Mouse (Mus musculus) hindbrain, embryonic 14.5 days (tissue): ENCODE results near the gene Lmnb2. TPM values are rescaled to one million over a fixed set of nuclear protein-coding genes. Genes with fewer than 3 reads are reported as not detected.

Experiments
- ATAC-seq: fragments of 200-750 bp; cut with Nextera tagmentation; 2 replicates; pipeline ENCODE4 v1.8.0; 2017; ENCODE audit warnings: moderate number of reproducible peaks, mild to moderate bottlenecking, moderate TSS enrichment, moderate library complexity; ENCODE audit not compliant: low FRiP score
- DNase-seq: peaks from one replicate; pipeline ENCODE4 v3.0.0-alpha.2; 2015; ENCODE audit warnings: low spot score
- H3K27ac ChIP-seq: fragments of 300-500 bp; sonication (generic); 2 replicates; pipeline ENCODE4 v1.5.1; 2014; ENCODE audit warnings: mild to moderate bottlenecking, moderate library complexity
- H3K27me3 ChIP-seq: fragments of 300-500 bp; sonication (generic); 2 replicates; pipeline ENCODE4 v1.6.1; 2014; ENCODE audit warnings: mild to moderate bottlenecking, low read length, mixed read lengths; ENCODE audit not compliant: control insufficient read depth, insufficient read depth
- H3K36me3 ChIP-seq: fragments of 300-500 bp; sonication (generic); replicated peaks from 2 replicates; pipeline ENCODE4 v1.6.1; 2014; ENCODE audit not compliant: control insufficient read depth, insufficient read depth
- H3K4me1 ChIP-seq: fragments of 300-500 bp; sonication (generic); replicated peaks from 2 replicates; pipeline ENCODE4 v1.6.1; 2014; ENCODE audit warnings: antibody characterized with exemption, low read length, mixed read lengths; ENCODE audit not compliant: control insufficient read depth, insufficient read depth
- H3K4me2 ChIP-seq: fragments of 300-500 bp; sonication (generic); replicated peaks from 2 replicates; pipeline ENCODE4 v1.6.1; 2014; ENCODE audit warnings: mild to moderate bottlenecking, moderate library complexity
- H3K4me3 ChIP-seq: fragments of 300-500 bp; sonication (generic); replicated peaks from 2 replicates; pipeline ENCODE4 v1.5.1; 2014; ENCODE audit warnings: mild to moderate bottlenecking, low read length
- H3K9ac ChIP-seq: fragments of 300-500 bp; sonication (generic); 2 replicates; pipeline ENCODE4 v1.6.1; 2014
- H3K9me3 ChIP-seq: fragments of 300-500 bp; sonication (generic); 2 replicates; pipeline ENCODE4 v1.6.1; 2016; ENCODE audit warnings: low read length; ENCODE audit not compliant: control insufficient read depth
- WGBS: fragments of 180-500 bp; shearing (Covaris S2); extraction: QIAGEN DNeasy Blood & Tissue Kit; methylation state at CpG from one replicate; pipeline ENCODE4 v1.1.7; 2014; 5-methylcytosine and 5-hydroxymethylcytosine counted together
- polyA plus RNA-seq: library from polyadenylated mRNA; unstranded; fragments of >200 nt; fragmentation: Nextera tagmentation; extraction: Ambion mirVana; gene quantifications from 2 replicates; pipeline ENCODE4 v1.2.1, GENCODE M21; 2014

Gene Lmnb2
- polyA plus RNA-seq = 12.9 and 13.8 TPM in 2 replicates

DNA sequence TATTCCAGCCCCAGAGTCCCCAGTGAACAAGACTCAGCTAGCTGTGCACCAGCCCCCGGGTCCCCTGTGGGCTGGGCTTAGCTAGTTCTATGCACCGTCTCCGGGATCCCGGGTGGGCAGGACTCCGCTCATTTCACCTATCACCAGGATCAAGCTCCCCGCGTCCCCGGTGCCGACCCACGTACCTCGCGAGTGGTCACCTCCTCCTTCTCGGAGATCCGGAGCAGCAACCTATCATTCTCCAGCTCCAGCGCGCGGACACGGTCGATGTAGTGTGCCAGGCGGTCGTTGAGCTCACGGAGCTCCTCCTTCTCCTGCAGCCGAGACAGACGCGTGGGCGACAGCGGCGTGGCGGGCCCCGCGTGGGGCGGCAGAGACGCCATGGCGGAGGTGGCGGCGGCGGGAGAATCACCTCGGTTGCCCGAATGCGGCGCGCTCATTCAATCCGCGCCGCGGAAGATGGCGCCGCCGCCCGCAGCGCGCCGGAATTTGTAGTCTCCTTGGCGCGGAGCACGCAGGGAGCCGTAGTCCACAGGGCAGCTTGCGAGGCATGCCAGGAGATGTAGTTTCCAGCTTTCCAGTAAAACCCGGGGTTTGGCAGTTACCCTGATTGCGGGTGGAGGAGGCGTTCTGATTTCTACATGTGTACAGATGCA is at the start of gene Lmnb2:
Gene Lmnb2 (minus strand): TSS at position 467 of the 656 bp plus-strand sequence.
- Histone ChIP-seq H3K4me2 (peak within 1 kb of the TSS; percentile 76), H3K36me3 (peaks cover 21% of the 10 kb centered on the region), H3K27me3 (no peaks in the 10 kb centered on the region), H3K4me1 (peaks cover 15% of the 10 kb centered on the region), H3K27ac (peak within 1 kb of the TSS; percentile 84), H3K9ac (peak within 1 kb of the TSS; percentile 84), H3K9me3 (no peaks in the 10 kb centered on the region), H3K4me3 (peak within 1 kb of the TSS; percentile 87)
- ATAC-seq (peak; percentile 77), DNase-seq (peak; percentile 87)
- WGBS = under 1% methylated on average over 61 of the region's 61 CpGs

DNA sequence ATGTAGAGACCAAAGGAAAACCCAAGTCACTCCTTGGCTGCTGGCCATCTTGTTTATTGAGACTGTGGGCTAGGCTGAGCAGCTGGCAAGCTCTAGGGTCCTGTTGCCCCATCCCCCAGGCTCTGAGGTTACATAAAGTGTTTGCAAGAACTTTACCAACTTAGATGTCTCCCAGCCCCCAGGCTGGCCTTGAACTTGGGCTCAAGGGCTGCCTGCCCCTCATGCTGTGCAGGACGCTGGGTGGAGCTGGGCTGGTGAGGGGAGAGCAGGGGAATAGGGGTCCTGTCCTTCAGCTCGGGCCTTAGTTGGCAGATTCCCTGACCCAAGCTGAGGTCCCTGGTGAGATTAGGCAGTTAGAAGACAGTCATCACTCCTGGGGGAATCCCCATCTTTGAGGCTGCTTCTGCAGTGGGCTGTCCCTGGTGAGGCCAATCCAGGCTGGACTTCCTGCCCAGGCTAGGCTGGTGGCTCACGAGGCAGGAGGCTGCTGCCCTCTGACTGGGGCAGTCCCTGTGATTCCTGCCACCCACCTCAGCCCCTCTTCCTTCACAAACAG is 49.1 kb upstream of the Lmnb2 start:
- no peaks in the 10 kb centered on the region for H3K27me3 ChIP-seq
- WGBS = 49% methylated on average over 3 of the region's 3 CpGs
- no peak for ATAC-seq
- H3K27ac ChIP-seq = no peak overlapping the region
- peak; percentile 34 for DNase-seq
- H3K9ac ChIP-seq = no peak overlapping the region
- 0 out of 2 replicates have a peak, but pooled peaks cover 3% of the 10 kb centered on the region for H3K9me3 ChIP-seq
- no peaks in the 10 kb centered on the region for H3K36me3 ChIP-seq
- H3K4me2 ChIP-seq = no peak overlapping the region
- H3K4me1 ChIP-seq = no peaks in the 10 kb centered on the region
- no peak overlapping the region for H3K4me3 ChIP-seq

DNA sequence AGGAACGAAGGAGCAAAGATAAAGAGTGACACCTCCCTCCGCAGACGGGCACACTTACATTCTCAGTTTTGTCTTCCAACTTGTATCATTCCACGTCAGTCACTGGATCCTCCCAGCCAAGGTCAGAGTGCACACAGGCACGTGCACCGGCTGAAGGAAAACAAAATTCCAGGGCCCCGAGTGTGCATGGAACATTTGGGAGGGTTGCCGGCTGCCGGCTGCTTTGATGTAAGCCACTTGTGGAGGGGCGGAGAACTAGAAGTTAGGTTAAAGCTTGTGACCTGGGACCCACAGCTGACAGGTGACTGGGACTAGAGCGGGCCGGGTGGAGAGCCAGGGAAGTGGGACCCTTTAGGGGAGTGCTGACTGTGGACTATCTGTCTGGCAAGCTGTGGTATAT is 48.3 kb upstream of the Lmnb2 start:
- no peaks in the 10 kb centered on the region for H3K36me3 ChIP-seq
- whole genome bisulfite sequencing = 65% methylated on average over 12 of the region's 12 CpGs
- H3K27ac ChIP-seq = no peak overlapping the region
- H3K4me3 ChIP-seq = no peak overlapping the region
- no peak overlapping the region for H3K4me2 ChIP-seq
- no peaks in the 10 kb centered on the region for H3K27me3 ChIP-seq
- no peak for ATAC-seq
- DNase-seq = no peak
- no peak overlapping the region for H3K9ac ChIP-seq
- no peaks in the 10 kb centered on the region for H3K4me1 ChIP-seq
- 0 out of 2 replicates have a peak, but pooled peaks cover 3% of the 10 kb centered on the region for H3K9me3 ChIP-seq

DNA sequence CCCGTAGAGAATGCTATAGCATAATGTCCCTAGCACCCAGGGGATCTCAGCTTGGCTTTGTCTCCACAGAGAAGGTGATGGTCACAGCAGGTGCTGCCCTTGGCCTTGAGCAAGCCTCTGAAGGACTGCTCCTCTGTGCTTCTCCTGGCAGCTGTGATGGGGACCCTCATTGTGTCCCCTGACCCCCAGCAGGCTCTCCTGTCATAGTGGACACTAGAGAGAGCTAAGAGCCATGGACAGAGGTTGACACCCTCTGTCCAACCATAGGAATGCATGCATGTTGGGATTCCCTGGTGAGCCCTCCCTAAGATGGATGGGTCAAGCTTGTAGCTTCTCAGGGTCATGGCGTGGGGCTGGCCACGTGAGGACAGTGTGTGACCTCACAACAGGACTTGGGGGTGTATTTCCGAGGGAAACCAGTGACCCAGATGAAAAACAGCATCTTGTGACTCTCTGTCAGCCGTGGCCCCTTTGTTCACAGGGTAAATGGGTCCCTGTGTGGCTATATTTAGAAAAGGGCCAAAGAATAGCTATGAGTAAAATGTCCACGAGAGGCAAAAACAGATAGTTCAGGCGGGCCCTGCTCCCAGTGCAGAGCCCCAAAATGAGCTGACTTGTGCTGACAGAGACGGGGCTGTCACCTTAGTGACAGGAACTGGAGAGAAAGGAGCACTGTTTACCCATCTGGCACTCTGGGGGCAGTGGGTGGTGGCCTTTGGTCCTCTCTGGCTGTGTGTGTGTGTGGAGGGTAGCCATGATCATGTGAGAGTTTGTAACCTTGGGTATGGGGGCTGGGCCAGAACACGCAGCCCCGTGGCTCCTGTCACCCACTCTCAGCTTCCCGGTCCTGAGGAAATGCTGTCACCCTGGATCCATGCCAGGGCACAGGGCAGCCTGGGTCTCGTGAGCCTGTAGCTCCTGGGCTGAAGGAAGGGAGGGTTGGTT is 45.3 kb upstream of the Lmnb2 start:
- H3K27ac ChIP-seq = no peak overlapping the region
- H3K4me1 ChIP-seq = no peaks in the 10 kb centered on the region
- H3K27me3 ChIP-seq = no peaks in the 10 kb centered on the region
- H3K36me3 ChIP-seq = no peaks in the 10 kb centered on the region
- DNase-seq = no peak
- H3K9me3 ChIP-seq = no peaks in the 10 kb centered on the region
- H3K4me3 ChIP-seq = no peak overlapping the region
- H3K9ac ChIP-seq = no peak overlapping the region
- ATAC-seq = no peak
- H3K4me2 ChIP-seq = no peak overlapping the region
- 44% methylated on average over 12 of the region's 12 CpGs for WGBS

DNA sequence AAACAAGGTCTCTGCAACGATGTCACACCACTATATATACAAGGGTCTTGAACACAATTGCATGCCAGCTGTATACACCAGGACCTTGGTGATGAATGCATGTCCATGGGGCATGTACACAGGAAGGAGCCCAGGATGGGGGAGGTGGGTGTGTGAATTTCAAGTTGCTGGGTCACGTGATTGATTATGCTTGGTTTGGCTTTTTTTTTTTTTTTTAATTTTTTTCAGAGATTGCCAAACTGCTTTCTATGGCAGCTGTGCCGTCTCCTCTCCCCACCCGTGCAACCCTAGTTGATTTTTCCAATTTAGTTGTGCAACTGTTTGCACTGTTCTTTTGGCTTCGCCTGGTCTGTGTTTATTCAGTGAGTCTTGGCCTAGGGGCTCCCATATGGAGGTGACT is 44.5 kb upstream of the Lmnb2 start:
- no peak overlapping the region for H3K9ac ChIP-seq
- H3K4me3 ChIP-seq = no peak overlapping the region
- H3K4me1 ChIP-seq = no peaks in the 10 kb centered on the region
- H3K27me3 ChIP-seq = no peaks in the 10 kb centered on the region
- H3K36me3 ChIP-seq = no peaks in the 10 kb centered on the region
- 69% methylated on average over 5 of the region's 5 CpGs for WGBS
- no peak overlapping the region for H3K4me2 ChIP-seq
- ATAC-seq = no peak
- no peaks in the 10 kb centered on the region for H3K9me3 ChIP-seq
- DNase-seq = no peak
- H3K27ac ChIP-seq = no peak overlapping the region

DNA sequence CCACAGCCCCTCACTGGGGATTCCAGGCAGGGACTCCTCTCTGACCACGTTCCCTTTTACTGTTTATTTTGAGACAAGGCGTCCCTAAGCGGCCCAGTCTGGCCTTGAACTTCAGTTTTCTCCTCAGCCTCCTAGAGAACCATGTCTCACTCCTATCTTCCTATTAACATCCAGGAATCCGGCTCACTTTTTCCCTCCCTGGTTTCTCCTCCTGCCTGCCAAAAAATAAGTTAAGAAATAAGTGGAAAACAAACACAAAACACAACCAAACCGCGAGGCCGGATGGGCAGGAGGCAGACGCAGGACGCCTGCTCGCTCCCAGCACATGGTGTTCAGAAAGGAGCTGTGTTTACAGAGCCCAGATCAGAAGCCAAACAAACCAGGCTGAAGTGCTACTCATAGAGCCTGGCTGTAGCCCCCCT is 44.0 kb upstream of the Lmnb2 start:
- ATAC-seq (no peak), DNase-seq (no peak)
- H3K9me3 ChIP-seq = no peaks in the 10 kb centered on the region
- no peaks in the 10 kb centered on the region for H3K36me3 ChIP-seq
- H3K4me3 ChIP-seq = no peak overlapping the region
- H3K9ac ChIP-seq = no peak overlapping the region
- WGBS = 55% methylated on average over 10 of the region's 10 CpGs
- no peak overlapping the region for H3K27ac ChIP-seq
- H3K4me2 ChIP-seq = no peak overlapping the region
- no peaks in the 10 kb centered on the region for H3K4me1 ChIP-seq
- H3K27me3 ChIP-seq = no peaks in the 10 kb centered on the region

DNA sequence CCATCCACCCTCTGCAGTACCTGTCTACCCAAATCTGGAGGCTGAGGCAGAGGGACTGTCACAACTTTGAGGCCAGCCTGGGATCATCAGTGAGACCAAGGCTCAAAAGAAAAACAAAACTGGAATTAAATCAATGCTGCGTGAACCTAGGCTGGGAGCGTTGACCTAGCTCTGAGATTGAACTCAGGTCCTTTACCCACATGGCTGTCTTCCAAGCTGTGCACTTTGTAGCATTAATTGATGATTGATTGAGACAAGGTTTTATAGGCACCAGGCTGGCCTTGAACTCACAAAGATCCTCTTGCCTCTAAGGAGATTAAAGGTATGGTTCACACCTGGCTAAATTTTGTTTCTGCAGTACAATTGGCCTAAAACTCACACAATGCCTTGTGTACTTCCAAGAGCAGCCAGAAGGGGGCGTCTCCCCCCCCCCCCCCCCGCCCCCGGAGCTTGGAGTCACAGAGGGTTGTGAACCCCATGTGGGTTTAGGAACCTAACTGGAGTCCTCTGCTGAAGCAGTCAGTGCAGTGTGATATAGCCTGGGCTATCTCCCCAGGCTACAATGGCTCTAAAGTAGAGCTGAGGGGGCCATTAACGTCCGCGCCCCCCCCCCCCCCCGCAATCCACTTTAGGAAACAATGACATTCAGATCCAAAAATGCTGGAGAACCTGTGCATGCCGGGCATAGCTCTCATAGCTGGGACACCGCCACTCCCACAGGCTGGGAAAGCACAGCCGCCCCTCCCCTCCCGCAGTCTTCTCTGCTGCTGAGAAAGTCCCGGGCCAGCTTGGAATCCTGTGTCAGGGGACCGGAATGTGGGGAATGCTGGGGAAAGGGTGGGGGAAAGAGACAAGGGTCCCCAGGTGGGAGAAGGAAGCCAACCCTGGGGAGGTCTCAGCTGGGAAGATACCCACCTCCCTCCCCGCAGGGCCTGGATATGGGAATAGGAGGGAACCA is 42.8 kb upstream of the Lmnb2 start:
- no peak for DNase-seq
- H3K9me3 ChIP-seq = no peaks in the 10 kb centered on the region

DNA sequence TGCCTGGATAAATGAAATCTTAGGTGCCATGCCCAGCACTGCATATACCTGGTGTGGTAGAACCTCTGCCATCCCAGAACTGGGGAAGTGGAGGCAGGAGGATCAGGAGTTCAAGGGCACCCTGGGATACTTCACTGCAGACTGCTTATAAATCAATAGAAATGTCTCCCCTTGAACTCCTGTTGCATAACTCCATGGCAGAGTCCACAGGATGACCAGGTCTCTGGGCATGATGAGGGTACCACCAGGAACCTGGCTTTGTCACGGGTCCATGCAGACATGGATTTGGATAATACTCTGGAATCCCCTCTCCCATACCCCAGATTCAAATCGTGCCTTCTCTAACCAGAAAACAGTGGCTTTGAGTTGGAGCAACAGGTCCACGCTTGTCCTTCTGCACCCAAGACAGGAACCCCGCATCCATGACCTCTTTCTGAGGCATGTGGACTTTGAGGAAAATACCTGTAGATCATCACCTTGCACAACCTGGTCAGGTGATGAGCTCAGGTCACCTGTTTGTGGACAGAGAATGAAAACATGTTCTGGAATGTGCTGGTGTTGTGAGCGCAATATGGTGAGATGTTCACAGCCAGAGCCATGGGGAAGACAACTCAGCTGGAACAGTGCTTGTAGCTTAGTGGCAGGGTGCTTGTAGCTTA is 41.1 kb upstream of the Lmnb2 start:
- Histone ChIP-seq H3K27me3 (no peaks in the 10 kb centered on the region), H3K9ac (no peak overlapping the region), H3K4me2 (no peak overlapping the region), H3K27ac (no peak overlapping the region), H3K36me3 (no peaks in the 10 kb centered on the region), H3K9me3 (no peaks in the 10 kb centered on the region), H3K4me1 (no peaks in the 10 kb centered on the region), H3K4me3 (no peak overlapping the region)
- no peak for ATAC-seq
- 96% methylated on average over 5 of the region's 5 CpGs for WGBS
- no peak for DNase-seq

More for the DNA sequence above, 42.8 kb upstream of the Lmnb2 start:
- Histone ChIP-seq H3K27ac (no peak overlapping the region), H3K27me3 (no peaks in the 10 kb centered on the region), H3K9ac (no peak overlapping the region), H3K36me3 (no peaks in the 10 kb centered on the region), H3K4me2 (no peak overlapping the region), H3K4me3 (no peak overlapping the region), H3K4me1 (no peaks in the 10 kb centered on the region)
- 17% methylated on average over 15 of the region's 16 CpGs for WGBS
- no peak for ATAC-seq
